Mouse (Mus musculus) mouse trophoblast stem cell (cell line): Measurements from ENCODE around the gene Cry2.
"Not testable (repeated sequence)": the region's sequence is repeated elsewhere in the genome, so short reads cannot be mapped to it uniquely, and the experiment has no call there.

Experiments used
- in situ Hi-C, 2 experiments: fragments of 300-500 bp; cut with MseI, MboI; formaldehyde crosslinking; loops; 2 replicates in 1 of 2; 3 replicates in 1 of 2; pipeline ENCODE4 v1.15.1; 2025

Gene Cry2

DNA sequence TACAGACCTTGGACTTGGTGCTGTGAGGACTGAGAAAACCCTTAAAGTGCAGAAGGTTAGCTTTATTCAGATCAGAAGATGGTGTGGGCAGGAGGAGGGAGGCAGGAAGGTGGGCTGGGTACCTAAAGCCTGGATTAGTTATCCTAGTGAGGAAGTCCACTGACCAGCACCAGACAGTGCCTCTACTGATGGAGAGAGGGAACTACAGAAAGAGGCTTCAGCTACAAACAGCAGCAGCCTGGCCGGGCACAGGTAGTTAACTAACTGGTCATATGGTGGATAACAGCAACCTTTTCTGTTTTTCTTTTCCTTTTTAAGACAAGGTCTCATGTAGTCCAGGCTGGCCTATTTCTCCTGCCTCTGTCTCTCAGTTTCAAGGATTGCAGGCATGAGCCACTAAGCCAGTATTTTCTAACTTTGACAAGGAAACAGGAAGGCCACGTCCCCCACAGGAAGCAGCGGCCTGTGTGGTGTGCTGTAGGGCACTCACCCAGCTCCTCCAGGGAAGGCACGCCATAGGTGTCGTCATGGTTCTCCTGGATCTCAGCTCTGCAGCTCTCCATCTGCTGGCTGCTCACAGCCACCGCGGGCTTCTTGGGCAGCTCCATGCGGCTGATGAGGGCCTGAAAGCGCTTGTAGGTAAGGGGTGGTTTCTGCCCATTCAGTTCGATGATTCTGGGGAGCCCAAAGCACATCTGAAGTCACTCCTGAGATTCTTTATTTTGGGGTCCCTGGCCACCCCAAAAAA lies 11.3 kb downstream of the Cry2 start:
- in situ Hi-C loops: no loop called here

- in situ Hi-C loops: no loop called here
These were observed 12.0 kb downstream of the Cry2 start for GRCm38 (mm10) chr2:92421723-92422387.

DNA sequence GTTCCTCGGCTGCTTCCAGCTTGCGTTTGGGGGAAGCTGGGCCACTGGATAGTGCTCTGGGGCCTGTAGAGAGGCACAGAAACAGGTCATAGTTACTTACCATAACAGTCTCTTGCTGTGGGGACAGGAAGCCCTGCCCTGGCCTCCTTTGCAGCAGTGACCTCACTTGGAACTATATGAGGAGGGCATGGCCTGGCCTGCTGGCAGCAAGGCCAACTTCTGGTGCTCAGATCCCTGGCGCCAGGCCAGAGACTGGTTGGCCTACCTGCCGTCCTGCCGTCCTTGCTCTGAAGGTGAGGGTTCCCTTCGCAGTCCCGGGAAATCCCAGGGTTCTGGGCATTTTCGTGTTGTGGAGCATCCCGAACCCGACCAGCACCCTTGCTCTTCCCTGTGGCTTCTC lies 22.1 kb downstream of the Cry2 start:
- in situ Hi-C loops: no loop called here

- in situ Hi-C loops: no loop called here
These were observed 25.4 kb downstream of the Cry2 start for GRCm38 (mm10) chr2:92408309-92409045.

- in situ Hi-C loops: no loop called here
These were observed 28.2 kb downstream of the Cry2 start for GRCm38 (mm10) chr2:92405687-92406086.

DNA sequence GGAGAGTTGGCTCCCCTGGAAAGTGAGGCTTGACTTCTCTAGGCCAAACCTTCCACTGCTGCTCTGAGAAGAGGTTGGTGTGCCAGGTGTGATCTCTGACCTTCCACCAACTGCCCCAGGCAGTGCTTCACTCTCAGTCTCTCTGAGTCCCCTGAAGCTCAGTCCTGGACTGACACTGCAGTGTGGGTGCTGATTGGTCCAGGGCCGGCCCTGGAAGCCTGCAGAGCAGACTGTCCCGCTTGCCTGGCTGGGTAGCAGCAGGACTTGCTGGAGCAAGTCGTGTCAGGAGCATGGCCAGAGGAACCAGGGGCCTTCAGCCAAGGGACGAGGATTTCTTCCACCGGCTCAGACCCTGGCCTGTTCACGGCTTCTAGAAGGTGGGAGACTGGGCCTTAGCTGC lies 29.1 kb downstream of the Cry2 start:
- in situ Hi-C loops: no loop called here

GRCm38 (mm10) chr2:92403776-92404319 lies 30.0 kb downstream of the Cry2 start:
- in situ Hi-C loops: no loop called here

DNA sequence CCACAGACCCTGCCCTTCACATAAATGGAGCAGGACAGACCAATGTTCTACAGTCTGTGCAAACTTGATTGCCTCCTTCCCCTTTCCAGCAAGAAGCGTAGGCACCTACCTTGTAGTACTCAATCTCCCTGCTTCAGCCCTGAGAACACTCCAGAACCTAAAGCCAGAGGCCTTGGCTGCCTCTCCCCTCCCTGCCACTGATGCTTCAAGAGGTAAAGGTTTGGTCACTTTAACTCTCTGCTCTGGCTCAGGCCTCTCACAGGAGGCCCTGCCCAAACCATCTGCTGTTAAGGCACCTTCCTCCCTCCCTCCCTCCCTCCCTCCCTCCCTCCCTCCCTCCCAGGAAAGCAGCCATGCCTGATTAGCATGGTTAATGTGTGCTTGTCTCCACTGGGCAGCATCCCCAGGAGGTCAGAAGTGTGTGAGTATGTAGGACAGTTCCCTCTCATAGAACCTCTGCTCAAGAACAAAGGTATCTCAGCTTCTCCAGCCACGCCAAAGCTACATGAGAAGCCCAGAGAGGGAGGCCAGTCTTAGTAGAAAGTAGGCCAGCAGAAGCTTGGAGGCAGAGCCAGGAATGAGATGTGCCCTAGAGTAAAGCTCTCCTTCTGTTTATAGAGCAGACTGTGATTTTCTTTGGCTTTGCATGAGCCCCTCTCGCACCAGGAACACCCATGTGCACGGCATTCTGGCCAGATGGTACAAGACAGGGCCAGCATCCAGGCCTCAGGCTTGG lies 31.1 kb downstream of the Cry2 start:
- in situ Hi-C loops: no loop called here

- in situ Hi-C loops: no loop called here
These were observed 32.7 kb downstream of the Cry2 start, which contains the start of gene Mapk8ip1 for GRCm38 (mm10) chr2:92401091-92401561. Gene Mapk8ip1 (minus strand): TSS chr2:92401263.

- in situ Hi-C loops: no loop called here
These were observed 33.2 kb downstream of the Cry2 start for GRCm38 (mm10) chr2:92400682-92401081.

- in situ Hi-C loops: not testable (repeated sequence)
These were observed 34.0 kb downstream of the Cry2 start for GRCm38 (mm10) chr2:92399877-92400276.

DNA sequence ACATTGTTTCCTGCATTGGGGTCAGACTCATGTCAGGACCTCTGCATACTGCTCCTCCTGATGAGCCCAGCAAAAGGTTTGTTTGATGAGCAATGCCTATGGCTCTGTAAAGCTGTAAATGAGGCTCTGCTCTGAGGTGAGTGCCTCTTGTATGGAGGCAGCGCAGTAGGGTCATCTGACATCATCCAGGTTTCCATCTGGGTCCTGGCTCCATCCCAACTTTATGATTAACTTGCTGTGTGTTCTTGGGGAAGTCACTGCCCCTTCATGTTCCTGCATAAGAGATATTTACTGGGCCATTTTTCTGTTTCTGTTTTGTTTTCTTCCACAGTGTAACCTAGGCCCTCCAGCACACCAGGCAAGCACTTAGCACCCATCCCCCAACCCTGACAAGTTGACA lies 36.4 kb downstream of the Cry2 start:
- in situ Hi-C loops: no loop called here

- in situ Hi-C loops: no loop called here
These were observed 38.3 kb downstream of the Cry2 start for GRCm38 (mm10) chr2:92395535-92395934.

- in situ Hi-C loops: no loop called here
These were observed 41.3 kb downstream of the Cry2 start for GRCm38 (mm10) chr2:92392318-92393264.

- in situ Hi-C loops: no loop called here
These were observed 42.0 kb downstream of the Cry2 start for GRCm38 (mm10) chr2:92391703-92392317.

- in situ Hi-C loops: no loop called here
These were observed 42.7 kb downstream of the Cry2 start for GRCm38 (mm10) chr2:92391116-92391515.

DNA sequence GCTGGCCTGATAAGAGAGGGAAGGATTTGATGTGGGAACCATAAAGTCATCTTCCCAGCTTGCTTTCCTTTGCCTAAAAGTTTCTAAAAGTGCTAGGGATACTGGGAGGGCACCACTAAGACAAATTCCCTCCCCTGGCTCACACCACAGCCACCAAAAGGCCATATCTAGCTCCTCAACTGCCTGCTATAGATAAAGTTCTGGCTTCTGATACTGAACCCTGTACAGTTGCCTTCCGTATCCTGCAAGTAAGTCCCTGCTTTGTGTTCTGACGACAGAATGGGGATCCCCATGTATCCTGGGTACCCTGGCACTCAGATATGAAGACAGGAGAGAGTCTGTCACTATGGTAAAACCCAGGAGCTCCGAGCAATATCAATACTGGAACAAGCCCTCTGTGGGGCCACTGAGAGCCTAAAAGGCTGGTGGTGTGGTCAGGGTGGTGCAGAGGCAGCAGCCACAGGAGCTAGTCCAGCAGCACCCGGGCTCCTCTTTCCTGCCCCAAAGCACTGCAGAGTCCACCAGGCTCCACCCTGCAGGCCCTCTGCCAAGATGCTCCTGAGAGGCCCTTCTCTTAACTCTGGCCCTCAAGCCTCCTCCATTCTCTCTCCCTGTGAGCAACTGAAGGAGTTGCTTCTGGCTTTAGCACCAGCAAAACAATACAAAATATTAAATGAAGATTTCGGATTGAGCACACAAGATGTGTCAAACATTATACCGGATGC lies 43.5 kb downstream of the Cry2 start:
- in situ Hi-C loops: no loop called here

DNA sequence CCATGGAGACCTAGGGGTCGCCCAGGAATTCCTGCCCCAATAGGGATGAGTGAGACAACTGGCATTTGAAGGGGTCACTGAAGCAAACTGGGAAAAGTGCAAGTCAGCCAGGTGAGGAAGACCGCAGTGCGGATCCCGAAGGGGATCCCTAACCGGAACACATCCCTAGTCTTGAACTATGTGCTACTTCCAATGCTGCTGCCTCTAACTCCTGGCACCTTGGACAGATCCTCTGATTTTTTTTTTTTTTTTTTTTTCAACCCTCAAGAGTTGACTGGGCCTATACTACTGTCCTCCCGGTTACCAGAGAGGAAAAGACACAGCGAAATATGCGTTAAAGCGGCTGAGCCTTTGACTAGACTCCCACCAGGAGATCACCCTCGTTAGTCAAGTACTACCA lies 44.2 kb downstream of the Cry2 start:
- in situ Hi-C loops: no loop called here
